Mouse (Mus musculus) hindbrain, postnatal 0 days (tissue): ENCODE results near the gene Khdc1a. TPM values are rescaled to one million over a fixed set of nuclear protein-coding genes. Genes with fewer than 3 reads are reported as not detected.

Experiments
- ATAC-seq: fragments of 200-750 bp; cut with Nextera tagmentation; 2 replicates; pipeline ENCODE4 v1.8.0; 2017; ENCODE audit warnings: mild to moderate bottlenecking, moderate TSS enrichment, moderate library complexity
- DNase-seq: peaks from one replicate; pipeline ENCODE4 v3.0.0-alpha.2; 2015; ENCODE audit warnings: low spot score
- H3K27ac ChIP-seq: fragments of 300-500 bp; sonication (generic); 2 replicates; pipeline ENCODE4 v1.5.1; 2014; ENCODE audit warnings: mild to moderate bottlenecking
- H3K27me3 ChIP-seq: fragments of 300-500 bp; sonication (generic); 2 replicates; pipeline ENCODE4 v1.6.1; 2014; ENCODE audit warnings: low read length, mixed read lengths; ENCODE audit not compliant: insufficient read depth
- H3K36me3 ChIP-seq: fragments of 300-500 bp; sonication (generic); 2 replicates; pipeline ENCODE4 v1.6.1; 2014; ENCODE audit warnings: low read length, mixed read lengths; ENCODE audit not compliant: insufficient read depth
- H3K4me1 ChIP-seq: fragments of 300-500 bp; sonication (generic); 2 replicates; pipeline ENCODE4 v1.6.1; 2014; ENCODE audit warnings: antibody characterized with exemption, low read length, mixed read lengths; ENCODE audit not compliant: insufficient read depth
- H3K4me2 ChIP-seq: fragments of 300-500 bp; sonication (generic); 2 replicates; pipeline ENCODE4 v1.6.1; 2014; ENCODE audit warnings: low read depth, mild to moderate bottlenecking, low read length, moderate library complexity, mixed read lengths
- H3K4me3 ChIP-seq: fragments of 300-500 bp; sonication (generic); 2 replicates; pipeline ENCODE4 v1.5.1; 2014; ENCODE audit warnings: low read length
- H3K9ac ChIP-seq: fragments of 300-500 bp; sonication (generic); replicated peaks from 2 replicates; pipeline ENCODE4 v1.6.1; 2014; ENCODE audit warnings: mild to moderate bottlenecking, low read length, moderate library complexity, mixed read lengths
- H3K9me3 ChIP-seq: fragments of 300-500 bp; sonication (generic); 2 replicates; pipeline ENCODE4 v1.6.1; 2016; ENCODE audit warnings: low read length, mixed read lengths
- CTCF ChIP-seq: IDR thresholded peaks from 2 replicates; pipeline ENCODE4 v1.5.1; 2016; ENCODE audit warnings: antibody characterized with exemption, control low read depth, low read depth
- WGBS: fragments of 180-500 bp; shearing (Covaris S2); extraction: QIAGEN DNeasy Blood & Tissue Kit; methylation state at CpG from one replicate; pipeline ENCODE4 v1.1.7; 2014; 5-methylcytosine and 5-hydroxymethylcytosine counted together
- polyA plus RNA-seq: library from polyadenylated mRNA; unstranded; fragments of >200 nt; fragmentation: Nextera tagmentation; extraction: Ambion mirVana; gene quantifications from 2 replicates; pipeline ENCODE4 v1.2.1, GENCODE M21; 2015
- total RNA-seq: library from RNA; depleted of rRNA; stranded (reverse); fragments of >200 nt; gene quantifications from 2 replicates; pipeline ENCODE4 v1.2.3, GENCODE M21; 2014; rRNA removed

Khdc1a gene
- total RNA-seq (not detected in 2 replicates), polyA plus RNA-seq (not detected in 2 replicates)

GRCm38 (mm10) chr1:21349341-21349740 is at the start of gene Khdc1a:
Gene Khdc1a, plus strand, starts transcription at chr1:21349641.
- no peak for TF ChIP-seq CTCF
- WGBS = 81% methylated on average over 2 of the region's 2 CpGs
- H3K27me3 ChIP-seq = no peaks in the 10 kb centered on the region
- no peaks in the 10 kb centered on the region for H3K9me3 ChIP-seq
- no peaks in the 10 kb centered on the region for H3K4me1 ChIP-seq
- no peak for DNase-seq
- H3K4me3 ChIP-seq = no peak within 1 kb of the TSS
- H3K9ac ChIP-seq = no peak within 1 kb of the TSS
- no peaks in the 10 kb centered on the region for H3K36me3 ChIP-seq
- ATAC-seq = no peak
- H3K4me2 ChIP-seq = no peak within 1 kb of the TSS
- H3K27ac ChIP-seq = no peak within 1 kb of the TSS

GRCm38 (mm10) chr1:21299826-21300225 is 49.6 kb upstream of the Khdc1a start:
- no peaks in the 10 kb centered on the region for H3K36me3 ChIP-seq
- DNase-seq (no peak), ATAC-seq (no peak)
- 46% methylated on average over 3 of the region's 3 CpGs for WGBS
- TF ChIP-seq CTCF = no peak
- H3K27me3 ChIP-seq = no peaks in the 10 kb centered on the region
- no peak overlapping the region for H3K27ac ChIP-seq
- H3K4me2 ChIP-seq = no peak overlapping the region
- no peak overlapping the region for H3K9ac ChIP-seq
- H3K9me3 ChIP-seq = no peaks in the 10 kb centered on the region
- no peaks in the 10 kb centered on the region for H3K4me1 ChIP-seq
- H3K4me3 ChIP-seq = no peak overlapping the region

- H3K36me3 ChIP-seq = no peaks in the 10 kb centered on the region
- 84% methylated on average over 3 of the region's 3 CpGs for WGBS
- H3K9ac ChIP-seq = no peak overlapping the region
- H3K4me3 ChIP-seq = no peak overlapping the region
- DNase-seq (no peak), ATAC-seq (no peak)
- no peak for TF ChIP-seq CTCF
- no peaks in the 10 kb centered on the region for H3K27me3 ChIP-seq
- H3K4me1 ChIP-seq = no peaks in the 10 kb centered on the region
- H3K9me3 ChIP-seq = no peaks in the 10 kb centered on the region
- no peak overlapping the region for H3K4me2 ChIP-seq
- no peak overlapping the region for H3K27ac ChIP-seq
These were observed 47.8 kb upstream of the Khdc1a start for GRCm38 (mm10) chr1:21301686-21302085.

GRCm38 (mm10) chr1:21304174-21304573 is 45.3 kb upstream of the Khdc1a start:
- H3K4me1 ChIP-seq = no peaks in the 10 kb centered on the region
- H3K9ac ChIP-seq = no peak overlapping the region
- H3K4me3 ChIP-seq = no peak overlapping the region
- ATAC-seq (no peak), DNase-seq (no peak)
- H3K27ac ChIP-seq = no peak overlapping the region
- no peaks in the 10 kb centered on the region for H3K27me3 ChIP-seq
- TF ChIP-seq CTCF = no peak
- no peak overlapping the region for H3K4me2 ChIP-seq
- no peaks in the 10 kb centered on the region for H3K36me3 ChIP-seq
- H3K9me3 ChIP-seq = no peaks in the 10 kb centered on the region
- 84% methylated on average over 3 of the region's 3 CpGs for WGBS

- Histone ChIP-seq H3K4me2 (no peak overlapping the region), H3K9me3 (no peaks in the 10 kb centered on the region), H3K4me3 (no peak overlapping the region), H3K27me3 (no peaks in the 10 kb centered on the region), H3K4me1 (no peaks in the 10 kb centered on the region), H3K36me3 (no peaks in the 10 kb centered on the region), H3K9ac (no peak overlapping the region), H3K27ac (no peak overlapping the region)
- DNase-seq (no peak), ATAC-seq (no peak)
- WGBS = 90% methylated on average over 4 of the region's 4 CpGs
- TF ChIP-seq CTCF = no peak
These were observed 44.8 kb upstream of the Khdc1a start for GRCm38 (mm10) chr1:21304646-21305045.

GRCm38 (mm10) chr1:21305443-21305842 is 44.0 kb upstream of the Khdc1a start:
- Histone ChIP-seq H3K27ac (no peak overlapping the region), H3K36me3 (no peaks in the 10 kb centered on the region), H3K4me2 (no peak overlapping the region), H3K27me3 (no peaks in the 10 kb centered on the region), H3K4me3 (no peak overlapping the region), H3K4me1 (no peaks in the 10 kb centered on the region), H3K9me3 (no peaks in the 10 kb centered on the region), H3K9ac (no peak overlapping the region)
- DNase-seq (no peak), ATAC-seq (no peak)
- TF ChIP-seq CTCF = no peak
- WGBS = 86% methylated on average over 3 of the region's 3 CpGs

- H3K9ac ChIP-seq = no peak overlapping the region
- no peak for ATAC-seq
- H3K27ac ChIP-seq = no peak overlapping the region
- DNase-seq = no peak
- no peak overlapping the region for H3K4me3 ChIP-seq
- no peaks in the 10 kb centered on the region for H3K36me3 ChIP-seq
- no peak overlapping the region for H3K4me2 ChIP-seq
- no peaks in the 10 kb centered on the region for H3K27me3 ChIP-seq
- no peaks in the 10 kb centered on the region for H3K4me1 ChIP-seq
- H3K9me3 ChIP-seq = no peaks in the 10 kb centered on the region
- 96% methylated on average over 2 of the region's 2 CpGs for WGBS
- TF ChIP-seq CTCF = no peak
These were observed 35.1 kb upstream of the Khdc1a start for GRCm38 (mm10) chr1:21314336-21314735.
